Mouse (Mus musculus): ENCODE results near the gene Prr5l.

Prr5l gene

GRCm38 (mm10) chr2:101881471-101882162, 1.2 kb downstream of the Prr5l start:
- DNase-seq (ENCODE audit: inconsistent age in 2 of 2, low spot score in 1 of 2), result no peak

GRCm38 (mm10) chr2:101871179-101871578, 11.6 kb downstream of the Prr5l start:
- DNase-seq (ENCODE audit: inconsistent age in 2 of 2, low spot score in 1 of 2), result peak; percentile 27 to 84

- peak in 1 of 2 experiments; percentile 56 for DNase-seq (ENCODE audit: inconsistent age in 2 of 2, low spot score in 1 of 2)
Measured at GRCm38 (mm10) chr2:101868683-101869082, 14.1 kb downstream of the Prr5l start.

- peak; percentile 65 to 90 for DNase-seq (ENCODE audit: inconsistent age in 2 of 2, low spot score in 1 of 2)
Measured at GRCm38 (mm10) chr2:101862219-101863123, 20.4 kb downstream of the Prr5l start.

GRCm38 (mm10) chr2:101860920-101861485, 21.8 kb downstream of the Prr5l start:
- DNase-seq (ENCODE audit: inconsistent age in 2 of 2, low spot score in 1 of 2), result no peak

GRCm38 (mm10) chr2:101856174-101856573, 26.7 kb downstream of the Prr5l start:
- DNase-seq (ENCODE audit: inconsistent age in 2 of 2, low spot score in 1 of 2), result no peak

- peak in 1 of 2 experiments; percentile 49 for DNase-seq (ENCODE audit: inconsistent age in 2 of 2, low spot score in 1 of 2)
Measured at GRCm38 (mm10) chr2:101854792-101855191, 28.0 kb downstream of the Prr5l start.

GRCm38 (mm10) chr2:101842756-101843155, 40.1 kb downstream of the Prr5l start:
- DNase-seq (ENCODE audit: inconsistent age in 2 of 2, low spot score in 1 of 2), result no peak

- DNase-seq (ENCODE audit: inconsistent age in 2 of 2, low spot score in 1 of 2), result no peak
Measured at GRCm38 (mm10) chr2:101834816-101835523, 47.9 kb downstream of the Prr5l start.

- no peak for DNase-seq (ENCODE audit: inconsistent age in 2 of 2, low spot score in 1 of 2)
Measured at GRCm38 (mm10) chr2:101832361-101832760, 50.5 kb downstream of the Prr5l start.

GRCm38 (mm10) chr2:101831851-101832250, 51.0 kb downstream of the Prr5l start:
- no peak for DNase-seq (ENCODE audit: inconsistent age in 2 of 2, low spot score in 1 of 2)

GRCm38 (mm10) chr2:101830186-101830915, 52.5 kb downstream of the Prr5l start:
- no peak for DNase-seq (ENCODE audit: inconsistent age in 2 of 2, low spot score in 1 of 2)

GRCm38 (mm10) chr2:101829013-101829412, 53.8 kb downstream of the Prr5l start:
- DNase-seq (ENCODE audit: inconsistent age in 2 of 2, low spot score in 1 of 2), result no peak

- DNase-seq (ENCODE audit: inconsistent age in 2 of 2, low spot score in 1 of 2), result peak in 1 of 2 experiments; percentile 54
Measured at GRCm38 (mm10) chr2:101828057-101828643, 54.7 kb downstream of the Prr5l start.

- DNase-seq (ENCODE audit: inconsistent age in 2 of 2, low spot score in 1 of 2), result peak; percentile 34 to 73
Measured at GRCm38 (mm10) chr2:101827626-101828025, 55.2 kb downstream of the Prr5l start.

- no peak for DNase-seq (ENCODE audit: inconsistent age in 2 of 2, low spot score in 1 of 2)
Measured at GRCm38 (mm10) chr2:101826950-101827600, 55.8 kb downstream of the Prr5l start.

- no peak for DNase-seq (ENCODE audit: inconsistent age in 2 of 2, low spot score in 1 of 2)
Measured at GRCm38 (mm10) chr2:101826186-101826707, 56.6 kb downstream of the Prr5l start.

GRCm38 (mm10) chr2:101825226-101826120, 57.4 kb downstream of the Prr5l start:
- DNase-seq (ENCODE audit: inconsistent age in 2 of 2, low spot score in 1 of 2), result no peak

Data from adrenal gland, adult (tissue).